Mouse (Mus musculus): ENCODE data around the gene Sh3gl3.

- no peak for TF ChIP-seq CTCF (IDR thresholded peaks at IDR 0.05; ENCODE audit: extremely low read depth, insufficient read length, insufficient replicate concordance, low read depth, low read length)
- TF ChIP-seq POLR2A (IDR thresholded peaks at IDR 0.05; ENCODE audit: low read depth, low read length): no peak
Measured at GRCm38 (mm10) chr7:82265365-82265764, 91.7 kb downstream of the Sh3gl3 start.

All from small intestine, adult 2 months (tissue).